Mouse (Mus musculus) spleen, adult 12 weeks (tissue): ENCODE results near the gene Rpl9-ps6.

Experiments
- DNase-seq: peaks from one replicate; pipeline ENCODE4 v3.0.0; 2022; ENCODE audit warnings: low spot score

Gene Rpl9-ps6

GRCm38 (mm10) chr19:32466478-32466877 is at the start of gene Rpl9-ps6:
Rpl9-ps6 (minus strand) TSS chr19:32466578.
- no peak for DNase-seq

- DNase-seq: no peak
Observed at GRCm38 (mm10) chr19:32512518-32512917, 46.1 kb upstream of the Rpl9-ps6 start.

- no peak for DNase-seq
Observed at GRCm38 (mm10) chr19:32510962-32511361, 44.6 kb upstream of the Rpl9-ps6 start.

GRCm38 (mm10) chr19:32510267-32510666 is 43.9 kb upstream of the Rpl9-ps6 start:
- DNase-seq: no peak

- no peak for DNase-seq
Observed at GRCm38 (mm10) chr19:32507526-32507925, 41.1 kb upstream of the Rpl9-ps6 start.

- no peak for DNase-seq
Observed at GRCm38 (mm10) chr19:32507100-32507499, 40.7 kb upstream of the Rpl9-ps6 start.

GRCm38 (mm10) chr19:32506514-32506913 is 40.1 kb upstream of the Rpl9-ps6 start:
- no peak for DNase-seq

- no peak for DNase-seq
Observed at GRCm38 (mm10) chr19:32506081-32506480, 39.7 kb upstream of the Rpl9-ps6 start.

GRCm38 (mm10) chr19:32501414-32501813 is 35.0 kb upstream of the Rpl9-ps6 start:
- DNase-seq: no peak

GRCm38 (mm10) chr19:32498002-32498401 is 31.6 kb upstream of the Rpl9-ps6 start:
- no peak for DNase-seq

- no peak for DNase-seq
Observed at GRCm38 (mm10) chr19:32497411-32497810, 31.0 kb upstream of the Rpl9-ps6 start.

- DNase-seq: no peak
Observed at GRCm38 (mm10) chr19:32495034-32495433, 28.7 kb upstream of the Rpl9-ps6 start.

GRCm38 (mm10) chr19:32494611-32495010 is 28.2 kb upstream of the Rpl9-ps6 start:
- no peak for DNase-seq

GRCm38 (mm10) chr19:32493471-32493870 is 27.1 kb upstream of the Rpl9-ps6 start:
- no peak for DNase-seq

- no peak for DNase-seq
Observed at GRCm38 (mm10) chr19:32492981-32493380, 26.6 kb upstream of the Rpl9-ps6 start.

- DNase-seq: no peak
Observed at GRCm38 (mm10) chr19:32492339-32492738, 26.0 kb upstream of the Rpl9-ps6 start.

- no peak for DNase-seq
Observed at GRCm38 (mm10) chr19:32490976-32491375, 24.6 kb upstream of the Rpl9-ps6 start.

- no peak for DNase-seq
Observed at GRCm38 (mm10) chr19:32489166-32489895, 23.0 kb upstream of the Rpl9-ps6 start.

- no peak for DNase-seq
Observed at GRCm38 (mm10) chr19:32487595-32488255, 21.3 kb upstream of the Rpl9-ps6 start.

- DNase-seq: peak; percentile 72
Observed at GRCm38 (mm10) chr19:32486106-32486724, 19.8 kb upstream of the Rpl9-ps6 start.

GRCm38 (mm10) chr19:32485681-32486105 is 19.3 kb upstream of the Rpl9-ps6 start, which contains the start of gene Minpp1:
Minpp1 (plus strand) TSS chr19:32485769.
- peak; percentile 80 for DNase-seq

- no peak for DNase-seq
Observed at GRCm38 (mm10) chr19:32484941-32485660, 18.7 kb upstream of the Rpl9-ps6 start.
